Mouse (Mus musculus) forebrain, embryonic 11.5 days (tissue): ENCODE results near the gene Cog4. TPM values are rescaled to one million over a fixed set of nuclear protein-coding genes. Genes with fewer than 3 reads are reported as not detected.

ENCODE experiments used
- ATAC-seq: fragments of 200-750 bp; cut with Nextera tagmentation; replicated peaks from 2 replicates; pipeline ENCODE4 v1.8.0; 2017; ENCODE audit warnings: moderate TSS enrichment; ENCODE audit not compliant: low FRiP score
- DNase-seq: peaks from one replicate; pipeline ENCODE4 v3.0.0-alpha.2; 2017; ENCODE audit warnings: low spot score
- H3K27ac ChIP-seq: fragments of 300-500 bp; sonication (generic); 2 replicates; pipeline ENCODE4 v1.5.1; 2014; ENCODE audit warnings: low read depth, low read length
- H3K27me3 ChIP-seq: fragments of 300-500 bp; sonication (generic); 2 replicates; pipeline ENCODE4 v1.6.1; 2014; ENCODE audit warnings: mild to moderate bottlenecking, low read length, mixed read lengths; ENCODE audit not compliant: control insufficient read depth, insufficient read depth
- H3K36me3 ChIP-seq: fragments of 300-500 bp; sonication (generic); 2 replicates; pipeline ENCODE4 v1.6.1; 2014; ENCODE audit warnings: mild to moderate bottlenecking, low read length, moderate library complexity, mixed read lengths; ENCODE audit not compliant: control insufficient read depth, insufficient read depth
- H3K4me1 ChIP-seq: fragments of 300-500 bp; sonication (generic); replicated peaks from 2 replicates; pipeline ENCODE4 v1.6.1; 2014; ENCODE audit warnings: low read length, mixed read lengths; ENCODE audit not compliant: control insufficient read depth, insufficient read depth
- H3K4me2 ChIP-seq: fragments of 300-500 bp; sonication (generic); 2 replicates; pipeline ENCODE4 v1.6.1; 2014; ENCODE audit warnings: low read depth, mild to moderate bottlenecking, low read length, moderate library complexity, mixed read lengths; ENCODE audit not compliant: severe bottlenecking
- H3K4me3 ChIP-seq: fragments of 300-500 bp; sonication (generic); 2 replicates; pipeline ENCODE4 v1.5.1; 2014; ENCODE audit warnings: low read depth, low read length
- H3K9ac ChIP-seq: fragments of 300-500 bp; sonication (generic); 2 replicates; pipeline ENCODE4 v1.6.1; 2014; ENCODE audit warnings: low read length
- H3K9me3 ChIP-seq: fragments of 300-500 bp; sonication (generic); 2 replicates; pipeline ENCODE4 v1.6.1; 2016; ENCODE audit warnings: low read length, mixed read lengths; ENCODE audit not compliant: control insufficient read depth
- WGBS: fragments of 180-500 bp; shearing (Covaris S2); extraction: QIAGEN DNeasy Blood & Tissue Kit; methylation state at CpG from one replicate; pipeline ENCODE4 v1.1.7; 2014; 5-methylcytosine and 5-hydroxymethylcytosine counted together
- polyA plus RNA-seq: library from polyadenylated mRNA; unstranded; fragments of >200 nt; fragmentation: Nextera tagmentation; extraction: Ambion mirVana; gene quantifications from 2 replicates; pipeline ENCODE4 v1.2.1, GENCODE M21; 2014

Cog4 gene
- polyA plus RNA-seq, result 63.9 and 64.3 TPM in 2 replicates

GRCm38 (mm10) chr8:110846405-110847170 lies at the start of gene Cog4, which contains the start of gene Sf3b3:
Cog4 (plus strand) TSS chr8:110846600.
Sf3b3 (minus strand) TSS chr8:110846787.
- peak; percentile 87 for ATAC-seq
- Histone ChIP-seq H3K36me3 (peaks cover 16% of the 10 kb centered on the region), H3K27me3 (no peaks in the 10 kb centered on the region), H3K9me3 (no peaks in the 10 kb centered on the region), H3K4me3 (peak within 1 kb of the TSS; percentile 77), H3K4me1 (peaks cover 9% of the 10 kb centered on the region; the same call in 1 of the 2 replicates), H3K9ac (peak within 1 kb of the TSS; percentile 96), H3K27ac (peak within 1 kb of the TSS; percentile 85), H3K4me2 (peak within 1 kb of the TSS; percentile 78)
- WGBS, result under 1% methylated on average over 53 of the region's 53 CpGs
- peak; percentile 89 for DNase-seq

- 96% methylated on average over 8 of the region's 8 CpGs for WGBS
- H3K9ac ChIP-seq, result no peak overlapping the region
- no peaks in the 10 kb centered on the region for H3K4me1 ChIP-seq
- no peaks in the 10 kb centered on the region for H3K9me3 ChIP-seq
- H3K36me3 ChIP-seq, result no peaks in the 10 kb centered on the region
- no peak overlapping the region for H3K4me3 ChIP-seq
- DNase-seq, result no peak
- H3K27me3 ChIP-seq, result no peaks in the 10 kb centered on the region
- H3K4me2 ChIP-seq, result no peak overlapping the region
- ATAC-seq, result no peak
- no peak overlapping the region for H3K27ac ChIP-seq
These were observed 49.3 kb upstream of the Cog4 start for GRCm38 (mm10) chr8:110797086-110797485.

GRCm38 (mm10) chr8:110802988-110803387 lies 43.4 kb upstream of the Cog4 start:
- Histone ChIP-seq H3K9me3 (no peaks in the 10 kb centered on the region), H3K4me2 (no peak overlapping the region), H3K4me3 (no peak overlapping the region), H3K9ac (no peak overlapping the region), H3K27ac (no peak overlapping the region), H3K27me3 (no peaks in the 10 kb centered on the region), H3K36me3 (no peaks in the 10 kb centered on the region), H3K4me1 (no peaks in the 10 kb centered on the region)
- DNase-seq, result no peak
- WGBS, result 85% methylated on average over 5 of the region's 5 CpGs
- ATAC-seq, result no peak

- Histone ChIP-seq H3K4me1 (no peaks in the 10 kb centered on the region), H3K4me3 (no peak overlapping the region), H3K4me2 (no peak overlapping the region), H3K27me3 (no peaks in the 10 kb centered on the region), H3K9ac (no peak overlapping the region), H3K36me3 (no peaks in the 10 kb centered on the region; the same call in 1 of the 2 replicates), H3K27ac (no peak overlapping the region), H3K9me3 (no peaks in the 10 kb centered on the region)
- 94% methylated on average over 9 of the region's 9 CpGs for WGBS
- ATAC-seq (no peak), DNase-seq (no peak)
These were observed 42.5 kb upstream of the Cog4 start for GRCm38 (mm10) chr8:110803856-110804255.

- DNase-seq (no peak), ATAC-seq (no peak)
- Histone ChIP-seq H3K36me3 (peaks cover 8% of the 10 kb centered on the region; the same call in 1 of the 2 replicates), H3K9me3 (no peaks in the 10 kb centered on the region), H3K4me3 (no peak overlapping the region), H3K9ac (no peak overlapping the region), H3K4me2 (no peak overlapping the region), H3K4me1 (no peaks in the 10 kb centered on the region), H3K27ac (no peak overlapping the region), H3K27me3 (no peaks in the 10 kb centered on the region)
- WGBS, result 82% methylated on average over 3 of the region's 3 CpGs
These were observed 41.4 kb upstream of the Cog4 start for GRCm38 (mm10) chr8:110804825-110805514.

GRCm38 (mm10) chr8:110805669-110806068 lies 40.7 kb upstream of the Cog4 start, which contains the start of gene Il34:
Il34 (minus strand) TSS chr8:110805924.
- peaks cover 9% of the 10 kb centered on the region; the same call in 1 of the 2 replicates for H3K36me3 ChIP-seq
- H3K27me3 ChIP-seq, result no peaks in the 10 kb centered on the region
- no peaks in the 10 kb centered on the region for H3K4me1 ChIP-seq
- no peak within 1 kb of the TSS for H3K9ac ChIP-seq
- no peak for ATAC-seq
- H3K9me3 ChIP-seq, result no peaks in the 10 kb centered on the region
- H3K4me2 ChIP-seq, result no peak within 1 kb of the TSS
- WGBS, result 48% methylated on average over 12 of the region's 12 CpGs
- H3K4me3 ChIP-seq, result no peak within 1 kb of the TSS
- H3K27ac ChIP-seq, result no peak within 1 kb of the TSS
- no peak for DNase-seq

GRCm38 (mm10) chr8:110806146-110806545 lies 40.3 kb upstream of the Cog4 start:
- 85% methylated on average over 1 of the region's 1 CpGs for WGBS
- H3K9ac ChIP-seq, result no peak overlapping the region
- H3K4me2 ChIP-seq, result no peak overlapping the region
- no peaks in the 10 kb centered on the region for H3K27me3 ChIP-seq
- ATAC-seq, result no peak
- H3K4me3 ChIP-seq, result no peak overlapping the region
- DNase-seq, result no peak
- H3K36me3 ChIP-seq, result peaks cover 10% of the 10 kb centered on the region; the same call in 1 of the 2 replicates
- H3K9me3 ChIP-seq, result no peaks in the 10 kb centered on the region
- H3K4me1 ChIP-seq, result no peaks in the 10 kb centered on the region
- no peak overlapping the region for H3K27ac ChIP-seq

- DNase-seq, result no peak
- no peaks in the 10 kb centered on the region for H3K27me3 ChIP-seq
- no peaks in the 10 kb centered on the region for H3K9me3 ChIP-seq
- no peak overlapping the region for H3K4me2 ChIP-seq
- H3K9ac ChIP-seq, result no peak overlapping the region
- no peak for ATAC-seq
- WGBS, result 67% methylated on average over 13 of the region's 13 CpGs
- no peak overlapping the region for H3K27ac ChIP-seq
- H3K4me3 ChIP-seq, result no peak overlapping the region
- peaks cover 29% of the 10 kb centered on the region; the same call in 1 of the 2 replicates for H3K36me3 ChIP-seq
- no peaks in the 10 kb centered on the region for H3K4me1 ChIP-seq
These were observed 37.6 kb upstream of the Cog4 start for GRCm38 (mm10) chr8:110808495-110809472.
